Mouse (Mus musculus) cerebellum, adult 2 months (tissue): Measurements from ENCODE around the gene Dnajc11. TPM values are rescaled to one million over a fixed set of nuclear protein-coding genes. Genes with fewer than 3 reads are reported as not detected.
A peak's percentile ranks its signal among the peaks of the same experiment; 100 is the strongest.

ENCODE experiments used
- DNase-seq, 2 experiments: peaks; one replicate each; pipeline ENCODE4 v3.0.0; 2021
- H3K27ac ChIP-seq: fragments of 200-500 bp; 2 replicates; pipeline ENCODE4 v1.5.1; 2012; ENCODE audit warnings: low read length, control low read depth, inconsistent platforms; ENCODE audit not compliant: insufficient read depth
- H3K27me3 ChIP-seq: fragments of 200-500 bp; 2 replicates; pipeline ENCODE4 v1.6.1; 2012; ENCODE audit warnings: inconsistent platforms, mild to moderate bottlenecking, low read length, moderate library complexity; ENCODE audit not compliant: control insufficient read depth, insufficient read depth
- H3K4me1 ChIP-seq: fragments of 200-500 bp; 2 replicates; pipeline ENCODE4 v1.6.1; 2011; ENCODE audit warnings: low read length; ENCODE audit not compliant: control insufficient read depth, insufficient read depth
- H3K4me3 ChIP-seq: fragments of 200-500 bp; replicated peaks from 2 replicates; pipeline ENCODE3; 2011; ENCODE audit warnings: mild to moderate bottlenecking, low read depth, low read length, control low read depth; ENCODE audit not compliant: insufficient read depth
- CTCF ChIP-seq: fragments of 200-500 bp; IDR thresholded peaks from 2 replicates; pipeline ENCODE4 v1.5.1; 2011; ENCODE audit warnings: low read depth, mild to moderate bottlenecking, control low read depth, low read length, moderate library complexity, borderline replicate concordance; ENCODE audit not compliant: insufficient read depth
- POLR2A ChIP-seq: fragments of 200-500 bp; IDR thresholded peaks from 2 replicates; pipeline ENCODE4 v1.6.1; 2011; ENCODE audit warnings: low read length, control low read depth, borderline replicate concordance; ENCODE audit not compliant: insufficient read depth
- whole genome bisulfite sequencing: fragments of 180-500 bp; shearing (Covaris S2); methylation state at CpG from one replicate; pipeline ENCODE4 v1.1.7; 2018; 5-methylcytosine and 5-hydroxymethylcytosine counted together
- polyA plus RNA-seq: library from polyadenylated mRNA; depleted of rRNA; stranded (reverse); fragments of >200 nt; gene quantifications from 2 replicates; pipeline ENCODE4 v1.2.3, GENCODE M21; 2012

Gene Dnajc11
- polyA plus RNA-seq, 1 experiment: 77.0 TPM

DNA sequence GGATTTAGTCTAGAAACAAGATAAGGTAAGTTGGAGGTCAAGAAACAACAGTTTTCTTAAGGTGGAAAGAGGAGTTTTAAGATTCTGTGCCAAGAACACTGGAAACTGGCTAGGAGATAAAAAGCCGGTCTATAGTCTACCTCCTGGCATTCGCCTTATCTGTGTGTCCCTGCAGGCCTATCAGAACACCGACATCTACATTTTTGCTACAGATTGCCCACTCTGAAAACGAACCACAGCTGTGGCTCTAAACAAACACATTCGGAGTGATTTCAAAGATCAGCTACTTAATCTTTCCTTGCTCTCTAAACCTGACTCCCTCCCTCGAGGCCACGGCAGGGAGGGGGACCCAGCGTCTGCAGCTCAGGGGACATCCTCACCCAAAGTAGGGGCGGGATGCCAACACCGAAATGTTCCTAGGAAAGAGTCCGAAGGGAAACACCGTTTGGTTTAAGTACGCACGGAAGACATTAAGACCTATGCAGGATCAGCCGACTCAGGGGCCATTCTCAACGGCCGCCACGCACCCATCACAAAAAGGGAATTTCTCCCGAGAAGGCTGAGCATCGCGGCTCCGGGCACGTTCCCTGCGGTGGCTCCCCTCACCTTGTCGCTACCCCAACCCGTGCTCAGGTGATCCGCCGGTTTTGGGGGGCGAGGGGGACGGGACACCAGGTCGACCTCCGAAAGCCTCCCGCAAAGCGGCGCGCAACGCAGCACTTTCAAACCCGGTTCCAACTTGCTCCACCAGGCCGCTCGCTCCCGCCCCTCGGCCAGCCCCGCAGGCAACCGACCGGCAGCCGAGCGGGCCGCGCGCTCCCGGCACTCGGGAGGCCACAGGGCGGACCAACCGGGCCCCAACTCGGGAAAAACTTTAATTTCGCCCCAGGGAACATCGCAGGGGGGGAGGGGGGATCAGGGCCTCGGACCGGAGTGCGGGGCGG is 61.0 kb downstream of the Dnajc11 start:
- no peaks in the 10 kb centered on the region for H3K27me3 ChIP-seq
- peak; percentile 55 to 58 for DNase-seq
- TF ChIP-seq CTCF (no peak), POLR2A (no peak)
- H3K4me3 ChIP-seq: peak overlapping the region; percentile 56
- no peak overlapping the region for H3K27ac ChIP-seq
- H3K4me1 ChIP-seq: no peaks in the 10 kb centered on the region
- 4% methylated on average over 61 of the region's 61 CpGs for WGBS

DNA sequence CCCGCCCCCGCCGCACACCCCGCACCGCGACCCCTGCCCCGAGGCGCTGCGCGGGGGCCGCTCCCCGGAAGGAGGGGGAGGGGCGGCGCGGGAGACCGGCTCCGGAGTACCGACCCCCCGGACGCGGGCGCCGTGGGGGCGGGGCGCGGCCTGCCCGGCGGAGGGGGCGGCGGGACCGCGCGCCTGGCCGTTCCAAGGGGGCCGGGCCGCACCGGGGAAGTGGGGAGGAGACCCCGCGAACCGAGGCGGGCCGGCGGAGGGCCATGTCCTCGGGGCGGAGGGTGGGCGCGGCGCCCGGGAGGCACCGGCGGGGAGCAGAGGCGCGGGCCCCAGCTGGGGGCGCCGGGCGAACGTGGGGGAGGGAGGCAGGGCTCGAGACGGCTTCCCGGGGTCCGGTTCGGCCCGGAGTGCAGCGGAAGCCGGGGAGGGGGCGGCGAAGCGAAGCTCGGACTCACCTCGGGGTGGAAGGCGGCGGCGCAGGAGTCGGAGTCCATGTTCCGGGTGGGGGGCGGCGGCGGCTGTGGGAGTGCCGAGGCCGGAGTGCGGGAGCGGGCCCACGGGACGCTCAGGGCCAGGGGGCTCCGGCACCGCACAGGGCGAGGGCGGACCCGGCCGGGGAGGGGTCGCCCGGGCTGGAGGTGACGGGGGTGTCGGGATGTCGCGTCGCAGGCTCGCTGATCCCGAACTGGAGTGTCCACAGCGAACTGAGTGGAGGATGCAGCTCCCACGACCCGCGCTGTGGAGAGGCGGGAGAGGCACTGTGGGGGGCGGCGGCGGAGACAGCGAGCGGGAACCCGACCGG is 62.1 kb downstream of the Dnajc11 start:
- H3K27ac ChIP-seq: no peak overlapping the region
- H3K27me3 ChIP-seq: no peaks in the 10 kb centered on the region
- no peak for DNase-seq
- under 1% methylated on average over 82 of the region's 111 CpGs for WGBS
- no peak for TF ChIP-seq POLR2A
- no peak for TF ChIP-seq CTCF
- no peaks in the 10 kb centered on the region for H3K4me1 ChIP-seq
- peak overlapping the region; percentile 64 for H3K4me3 ChIP-seq

DNA sequence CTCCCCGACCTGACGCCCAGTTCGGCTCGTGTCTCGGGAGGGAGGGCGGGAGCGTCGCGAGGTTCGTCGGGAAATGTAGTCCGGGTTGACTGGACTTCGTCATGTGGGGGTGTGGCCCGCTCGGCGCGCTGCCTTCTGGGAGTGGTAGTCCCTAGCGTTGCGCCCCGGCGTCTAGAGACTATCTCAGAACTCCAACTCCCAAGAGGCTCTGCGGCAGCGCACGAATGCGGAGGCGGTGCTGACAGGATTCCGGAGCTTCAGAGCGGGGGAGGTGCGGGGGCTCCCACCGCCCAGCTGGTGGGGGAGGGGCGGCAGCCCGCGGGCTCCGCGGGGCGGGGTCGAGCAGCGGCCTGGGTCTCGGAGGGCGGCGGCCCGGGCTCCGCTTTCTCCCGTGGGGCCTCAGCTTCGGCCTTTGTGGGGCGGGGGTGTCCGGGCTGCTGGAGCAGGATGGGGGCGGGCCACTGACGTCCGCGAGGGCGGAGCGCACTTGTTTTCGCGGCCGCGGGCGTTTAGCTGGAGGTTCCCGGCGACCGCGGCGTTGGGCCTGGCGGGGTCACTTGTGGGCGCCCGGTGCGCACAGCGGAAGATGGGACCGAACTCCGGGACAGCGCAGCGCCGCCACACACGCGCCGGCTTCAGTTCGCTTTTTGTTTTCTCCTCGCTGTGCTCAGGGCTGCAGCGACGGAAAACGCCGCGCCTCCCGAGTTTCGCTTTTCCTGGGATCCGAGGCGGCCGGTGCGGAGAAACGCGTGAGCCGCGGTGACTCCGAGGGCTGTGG is 62.9 kb downstream of the Dnajc11 start, which contains the start of gene Phf13:
Gene Phf13, minus strand, starts transcription at position 86 of the 778 bp plus-strand sequence.
- peak; percentile 99 for DNase-seq
- Histone ChIP-seq H3K4me3 (peak within 1 kb of the TSS; percentile 99), H3K27me3 (no peaks in the 10 kb centered on the region), H3K27ac (peak within 1 kb of the TSS; percentile 98), H3K4me1 (no peaks in the 10 kb centered on the region)
- no peak for TF ChIP-seq CTCF
- peak; percentile 52; the same call in 1 of the 2 replicates for TF ChIP-seq POLR2A
- WGBS: under 1% methylated on average over 94 of the region's 94 CpGs

DNA sequence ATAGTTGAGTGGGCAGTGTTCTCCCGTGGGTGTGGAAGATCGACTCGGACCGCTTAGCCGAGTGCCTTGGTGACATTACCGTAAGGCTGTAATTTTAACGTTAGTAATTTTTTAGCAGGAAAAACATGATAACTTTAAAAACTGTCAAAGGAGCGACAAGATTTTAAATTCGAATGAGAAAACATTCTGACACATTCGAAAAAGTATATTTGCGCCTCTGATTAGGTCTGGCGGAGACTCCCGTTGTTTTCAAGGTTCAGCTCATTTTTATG is 63.4 kb downstream of the Dnajc11 start:
- Histone ChIP-seq H3K27ac (peak overlapping the region; percentile 98), H3K4me3 (peak overlapping the region; percentile 99), H3K27me3 (no peaks in the 10 kb centered on the region), H3K4me1 (no peaks in the 10 kb centered on the region)
- TF ChIP-seq POLR2A (no peak), CTCF (no peak)
- no peak for DNase-seq
- WGBS: 2% methylated on average over 13 of the region's 13 CpGs

DNA sequence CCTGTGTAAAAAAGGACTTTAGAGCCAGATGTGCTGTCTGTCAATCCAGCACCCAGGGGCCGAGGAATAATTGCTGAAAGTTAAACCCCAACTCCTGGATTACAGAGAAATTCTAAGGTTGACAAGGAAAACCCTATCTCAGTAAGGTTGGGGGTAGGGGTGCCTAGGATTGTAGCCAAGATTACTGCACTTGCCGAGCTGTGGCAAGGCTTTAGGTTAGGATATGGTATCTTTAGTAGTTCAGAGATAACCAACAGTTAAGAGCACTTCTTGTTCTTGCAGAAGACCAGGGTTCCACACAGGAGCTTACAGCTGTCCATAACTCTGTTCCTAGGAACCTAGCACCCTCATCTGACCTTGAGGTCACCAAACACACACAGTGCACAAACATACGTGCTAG is 64.2 kb downstream of the Dnajc11 start:
- Histone ChIP-seq H3K4me3 (no peak overlapping the region), H3K4me1 (no peaks in the 10 kb centered on the region; the same call in 1 of the 2 replicates), H3K27me3 (no peaks in the 10 kb centered on the region), H3K27ac (no peak overlapping the region)
- WGBS: 81% methylated on average over 3 of the region's 3 CpGs
- DNase-seq: no peak
- TF ChIP-seq POLR2A (no peak), CTCF (no peak)

DNA sequence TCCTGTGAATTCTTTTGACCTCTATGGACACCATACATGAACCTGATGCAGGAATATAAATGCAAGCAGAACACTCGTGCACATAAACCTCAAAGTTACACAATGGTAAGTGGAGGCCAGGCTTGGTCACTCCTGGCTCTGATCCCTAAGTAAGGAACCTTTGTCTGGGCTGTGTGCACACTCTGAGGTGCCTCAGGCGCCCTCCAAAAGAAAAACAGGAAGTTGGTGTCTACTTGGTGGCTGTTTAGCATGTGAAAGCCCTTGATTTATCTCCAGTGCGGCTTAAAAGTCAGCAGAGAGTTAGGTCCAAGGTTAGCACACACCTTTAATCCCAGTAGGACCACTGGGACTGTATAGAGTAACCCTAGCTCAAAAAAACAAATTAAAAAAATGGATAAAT is 66.0 kb downstream of the Dnajc11 start:
- DNase-seq: no peak
- 86% methylated on average over 3 of the region's 3 CpGs for WGBS
- TF ChIP-seq CTCF: no peak
- TF ChIP-seq POLR2A: no peak
- H3K27me3 ChIP-seq: no peaks in the 10 kb centered on the region
- H3K4me1 ChIP-seq: no peaks in the 10 kb centered on the region; the same call in 1 of the 2 replicates
- no peak overlapping the region for H3K4me3 ChIP-seq
- no peak overlapping the region for H3K27ac ChIP-seq

DNA sequence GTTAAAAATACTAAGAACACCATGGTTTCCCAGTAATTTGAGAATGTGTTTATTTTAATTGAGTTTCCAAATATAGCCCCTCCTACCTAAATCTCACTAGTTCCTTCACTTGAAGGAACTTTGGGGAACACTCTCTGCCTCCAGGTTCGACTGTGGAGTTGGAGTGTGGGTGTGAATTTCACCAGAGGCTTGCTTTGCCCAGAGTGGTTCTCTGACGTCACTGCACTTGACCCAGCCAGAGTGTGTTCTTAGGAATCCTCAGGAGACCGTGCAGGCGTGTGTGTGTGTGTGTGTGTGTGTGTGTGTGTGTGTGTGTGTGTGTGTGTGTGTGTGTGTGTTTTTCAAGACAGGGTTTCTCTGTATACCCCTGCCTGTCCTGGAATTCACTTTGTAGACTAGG is 67.4 kb downstream of the Dnajc11 start:
- no peak for TF ChIP-seq CTCF
- TF ChIP-seq POLR2A: no peak
- no peaks in the 10 kb centered on the region; the same call in 1 of the 2 replicates for H3K4me1 ChIP-seq
- no peak overlapping the region for H3K27ac ChIP-seq
- H3K4me3 ChIP-seq: no peak overlapping the region
- no peaks in the 10 kb centered on the region for H3K27me3 ChIP-seq
- DNase-seq: no peak
- 41% methylated on average over 4 of the region's 4 CpGs for WGBS
